Mouse (Mus musculus): Measurements from ENCODE around the gene Has3. TPM values are rescaled to one million over a fixed set of nuclear protein-coding genes. Genes with fewer than 3 reads are reported as not detected.

Gene Has3
- under 1 TPM; 0.59 to 0.69 TPM for total RNA-seq (2021)
- long read RNA-seq, experiment 1, result 0 reads
- long read RNA-seq, experiment 2, result 0 reads

- no peak for DNase-seq
- intact Hi-C loops (cut with DNase I), result loop anchor here (5.0 kb wide), 1 partner anchor 153 kb away; no protein-coding TSS in a partner anchor
Measured at GRCm38 (mm10) chr8:106870051-106870450, at the start of gene Has3. TSS of gene Has3 (plus strand) at chr8:106870242.

GRCm38 (mm10) chr8:106820553-106821515 is 49.2 kb upstream of the Has3 start:
- intact Hi-C loops (cut with DNase I), result no loop called here
- no peak for DNase-seq

- intact Hi-C loops (cut with DNase I), result no loop called here
Measured at GRCm38 (mm10) chr8:106828921-106829320, 41.1 kb upstream of the Has3 start.

GRCm38 (mm10) chr8:106829526-106830045 is 40.5 kb upstream of the Has3 start:
- DNase-seq, result peak in 1 of 2 experiments; percentile 11
- intact Hi-C loops (cut with DNase I), result no loop called here

More at GRCm38 (mm10) chr8:106828921-106829320, 41.1 kb upstream of the Has3 start:
- DNase-seq, result no peak

GRCm38 (mm10) chr8:106834899-106835298 is 35.1 kb upstream of the Has3 start:
- no peak for DNase-seq
- intact Hi-C loops (cut with DNase I), result no loop called here

GRCm38 (mm10) chr8:106836525-106836924 is 33.5 kb upstream of the Has3 start:
- intact Hi-C loops (cut with DNase I), result no loop called here
- no peak for DNase-seq

GRCm38 (mm10) chr8:106838803-106839202 is 31.2 kb upstream of the Has3 start:
- DNase-seq, result no peak
- intact Hi-C loops (cut with DNase I), result no loop called here

GRCm38 (mm10) chr8:106839209-106840001 is 30.6 kb upstream of the Has3 start:
- intact Hi-C loops (cut with DNase I), result no loop called here
- no peak for DNase-seq

- DNase-seq, result no peak
- intact Hi-C loops (cut with DNase I), result no loop called here
Measured at GRCm38 (mm10) chr8:106850034-106850433, 20.0 kb upstream of the Has3 start.

GRCm38 (mm10) chr8:106854534-106855241 is 15.4 kb upstream of the Has3 start:
- intact Hi-C loops (cut with DNase I), result no loop called here
- DNase-seq, result no peak

- intact Hi-C loops (cut with DNase I), result no loop called here
- no peak for DNase-seq
Measured at GRCm38 (mm10) chr8:106855242-106855562, 14.8 kb upstream of the Has3 start.

- intact Hi-C loops (cut with DNase I), result no loop called here
- no peak for DNase-seq
Measured at GRCm38 (mm10) chr8:106862845-106863244, 7.2 kb upstream of the Has3 start.

GRCm38 (mm10) chr8:106865354-106865753 is 4.7 kb upstream of the Has3 start:
- DNase-seq, result no peak
- intact Hi-C loops (cut with DNase I), result no loop called here

GRCm38 (mm10) chr8:106870537-106871327 is 690 bp downstream of the Has3 start:
- peak; percentile 43 to 56 for DNase-seq
- intact Hi-C loops (cut with DNase I), result loop anchor here (5.0 kb wide), 1 partner anchor 153 kb away; no protein-coding TSS in a partner anchor

GRCm38 (mm10) chr8:106871328-106871926 is 1.4 kb downstream of the Has3 start:
- DNase-seq, result no peak
- intact Hi-C loops (cut with DNase I), result loop anchor here (5.0 kb wide), 1 partner anchor 154 kb away; no protein-coding TSS in a partner anchor

GRCm38 (mm10) chr8:106871931-106872371 is 1.9 kb downstream of the Has3 start:
- intact Hi-C loops (cut with DNase I), result loop anchor here (5.0 kb wide), 1 partner anchor 155 kb away; no protein-coding TSS in a partner anchor

GRCm38 (mm10) chr8:106872454-106873034 is 2.5 kb downstream of the Has3 start:
- intact Hi-C loops (cut with DNase I), result loop anchor here (5.0 kb wide), 1 partner anchor 155 kb away; no protein-coding TSS in a partner anchor
- DNase-seq, result no peak

More at GRCm38 (mm10) chr8:106871931-106872371, 1.9 kb downstream of the Has3 start:
- DNase-seq, result peak; percentile 53 to 63

GRCm38 (mm10) chr8:106880121-106880707 is 10.2 kb downstream of the Has3 start:
- DNase-seq, result no peak
- intact Hi-C loops (cut with DNase I), result no loop called here

Measured in gastrocnemius, postnatal 36 days (tissue).